Mouse (Mus musculus): ENCODE results near the gene Raly. TPM values are rescaled to one million over a fixed set of nuclear protein-coding genes. Genes with fewer than 3 reads are reported as not detected.

Gene Raly
- total and polyA plus RNA-seq, 3 experiments: 214 to 334 (median 277) TPM

DNA sequence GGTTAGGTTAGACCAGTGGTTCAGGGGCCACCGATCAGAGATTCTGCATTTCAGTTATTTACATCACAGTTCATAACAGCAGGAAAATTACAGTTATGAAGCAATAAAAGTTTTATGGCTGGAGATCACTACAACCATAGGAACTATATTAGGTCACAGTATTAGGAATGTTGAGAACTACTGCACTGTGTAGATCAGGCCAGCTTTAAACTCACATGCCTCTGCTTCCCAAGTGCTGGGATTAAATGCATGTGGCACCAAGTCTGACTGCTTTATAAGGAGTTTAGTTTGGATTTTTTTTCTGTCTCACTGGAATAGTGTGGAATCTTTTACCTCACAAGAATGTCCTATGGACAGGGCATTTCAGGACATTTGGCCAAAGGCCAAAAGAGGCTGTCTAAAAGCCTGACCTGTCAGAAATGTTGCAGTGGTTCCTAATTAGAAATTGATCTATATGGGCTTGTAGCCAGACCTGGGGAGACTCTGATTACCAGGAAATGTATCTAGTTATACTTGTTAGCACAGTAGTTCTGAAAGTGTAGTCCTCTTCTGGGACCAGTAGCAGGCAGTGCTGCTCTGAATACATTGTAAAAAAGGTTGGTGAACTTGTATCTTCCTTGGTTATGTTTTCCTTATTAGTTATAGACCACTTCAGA lies 18.3 kb downstream of the Raly start:
- dilution Hi-C loops (cut with MboI; ENCODE audit: extremely low pct_ligation_motif_present, extremely low pct_unique_long_range_greater_than_20kb, low sequenced_read_pairs): no loop called here
- no peak for DNase-seq (ENCODE audit: extremely low read depth)
- peaks cover 0 to 27% of the 10 kb centered on the region in 2 experiments for H3K36me3 ChIP-seq (replicated peaks in 1 of 2; ENCODE audit: control insufficient read depth in 1 of 2, insufficient read depth in 1 of 2, low read length in 1 of 2)

DNA sequence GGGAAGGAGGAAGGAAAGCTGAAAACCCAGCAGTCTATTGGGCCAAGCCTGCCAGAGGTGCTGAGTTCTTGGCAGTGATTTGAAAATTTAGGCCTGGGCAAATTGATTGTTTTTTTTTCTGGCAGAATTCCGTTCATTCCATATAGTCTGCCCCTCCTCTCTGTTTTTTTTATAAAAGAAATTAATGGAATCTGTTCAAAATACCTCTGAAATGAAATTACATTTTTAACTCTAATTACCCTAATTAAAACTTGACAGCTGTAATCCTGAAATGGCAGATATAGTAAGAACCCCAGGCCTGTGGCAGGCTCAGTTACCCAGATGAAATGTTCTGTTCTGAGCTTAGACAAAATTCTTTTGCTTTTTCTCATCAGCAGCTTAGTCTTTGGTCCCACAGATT lies 19.9 kb downstream of the Raly start:
- TF ChIP-seq RCOR1 (conservative IDR thresholded peaks at IDR 0.05; ENCODE audit: low read depth, low read length): no peak
- TF ChIP-seq PAX5 (IDR thresholded peaks at IDR 0.05; ENCODE audit: low read length): no peak
- no peak for TF ChIP-seq POLR2AphosphoS2 (IDR thresholded peaks at IDR 0.05; ENCODE audit: low read depth, low read length)
- no peak for TF ChIP-seq USF1 (IDR thresholded peaks at IDR 0.05; ENCODE audit: low read depth, low read length)
- no peak for TF ChIP-seq UBTF (IDR thresholded peaks at IDR 0.05; ENCODE audit: low read depth, low read length)
- no peak for TF ChIP-seq TBP (conservative IDR thresholded peaks at IDR 0.05; ENCODE audit: low read depth, low read length)
- no peak for TF ChIP-seq KAT2A (IDR thresholded peaks at IDR 0.05; ENCODE audit: insufficient replicate concordance, low read length)
- no peak for TF ChIP-seq ETS1 (conservative IDR thresholded peaks at IDR 0.05; ENCODE audit: low read depth, low read length)
- TF ChIP-seq MEF2A (IDR thresholded peaks at IDR 0.05; ENCODE audit: borderline replicate concordance, low read depth, low read length): no peak
- TF ChIP-seq CTCF (conservative IDR thresholded peaks at IDR 0.05 in 1 of 2, IDR thresholded peaks at IDR 0.05 in 1 of 2; ENCODE audit: low read depth in 2 of 2, low read length in 2 of 2): no peak
- no peak for TF ChIP-seq NRF1 (IDR thresholded peaks at IDR 0.05; ENCODE audit: low read depth, low read length)
- DNase-seq (ENCODE audit: extremely low read depth): no peak
- dilution Hi-C loops (cut with MboI; ENCODE audit: extremely low pct_ligation_motif_present, extremely low pct_unique_long_range_greater_than_20kb, low sequenced_read_pairs): no loop called here
- H3K9ac ChIP-seq (ENCODE audit: insufficient read depth, low read depth): no peak overlapping the region
- no peaks in the 10 kb centered on the region for H3K9me3 ChIP-seq (replicated peaks; ENCODE audit: low read length)
- H3K36me3 ChIP-seq (replicated peaks in 1 of 2; ENCODE audit: control insufficient read depth in 1 of 2, insufficient read depth in 1 of 2, low read length in 1 of 2): peaks cover 0 to 33% of the 10 kb centered on the region in 2 experiments
- no peak overlapping the region for H3K4me2 ChIP-seq (ENCODE audit: insufficient read depth, low read depth, poor library complexity, severe bottlenecking)
- in situ Hi-C loops (cut with MboI; ENCODE audit: low pct_ligation_motif_present, low pct_unique_long_range_greater_than_20kb, low sequenced_read_pairs): no loop called here
- H3K79me2 ChIP-seq (replicated peaks; ENCODE audit: control insufficient read depth, extremely low read depth, insufficient read depth, poor library complexity, severe bottlenecking): peaks cover 65% of the 10 kb centered on the region
- H3K27me3 ChIP-seq (replicated peaks): no peaks in the 10 kb centered on the region
- no peak overlapping the region for H3K4me3 ChIP-seq (replicated peaks in 1 of 3; ENCODE audit: low read depth in 2 of 3, low read length in 2 of 3, poor library complexity in 1 of 3)
- no peak overlapping the region for H3K27ac ChIP-seq (ENCODE audit: insufficient read depth, low read depth)
- H3K4me1 ChIP-seq (ENCODE audit: control insufficient read depth in 1 of 2, insufficient read depth in 2 of 2): peaks cover 0 to 38% of the 10 kb centered on the region in 2 experiments; a peak in 2 of 4 replicates

More for the DNA sequence above, 18.3 kb downstream of the Raly start:
- peaks cover 0 to 31% of the 10 kb centered on the region in 2 experiments; a peak in 2 of 4 replicates for H3K4me1 ChIP-seq (ENCODE audit: control insufficient read depth in 1 of 2, insufficient read depth in 2 of 2)
- no peak overlapping the region for H3K4me2 ChIP-seq (ENCODE audit: insufficient read depth, low read depth, poor library complexity, severe bottlenecking)
- H3K27ac ChIP-seq (ENCODE audit: insufficient read depth, low read depth): no peak overlapping the region
- no peak overlapping the region for H3K9ac ChIP-seq (ENCODE audit: insufficient read depth, low read depth)
- H3K27me3 ChIP-seq (replicated peaks): no peaks in the 10 kb centered on the region
- TF ChIP-seq RAD21 (IDR thresholded peaks at IDR 0.05; ENCODE audit: low read depth, low read length) (peak; percentile 4), MXI1 (IDR thresholded peaks at IDR 0.05; ENCODE audit: low read depth, low read length) (no peak), CTCF (conservative IDR thresholded peaks at IDR 0.05 in 1 of 2, IDR thresholded peaks at IDR 0.05 in 1 of 2; ENCODE audit: low read depth in 2 of 2, low read length in 2 of 2) (peak in 1 of 2 experiments; percentile 34; a peak in 2 of 4 replicates), MAX (IDR thresholded peaks at IDR 0.05; ENCODE audit: low read length) (no peak), GABPA (IDR thresholded peaks at IDR 0.05; ENCODE audit: insufficient replicate concordance, low read depth, low read length) (no peak)
- H3K4me3 ChIP-seq (replicated peaks in 1 of 3; ENCODE audit: low read depth in 2 of 3, low read length in 2 of 3, poor library complexity in 1 of 3): no peak overlapping the region
- H3K9me3 ChIP-seq (replicated peaks; ENCODE audit: low read length): no peaks in the 10 kb centered on the region
- peaks cover 62% of the 10 kb centered on the region for H3K79me2 ChIP-seq (replicated peaks; ENCODE audit: control insufficient read depth, extremely low read depth, insufficient read depth, poor library complexity, severe bottlenecking)
- in situ Hi-C loops (cut with MboI; ENCODE audit: low pct_ligation_motif_present, low pct_unique_long_range_greater_than_20kb, low sequenced_read_pairs): no loop called here
